Mouse (Mus musculus): ENCODE measurements around the gene Rcbtb1. TPM values are rescaled to one million over a fixed set of nuclear protein-coding genes. Genes with fewer than 3 reads are reported as not detected.

Rcbtb1 gene
- polyA plus RNA-seq, 1 experiment, result 5.6 TPM

- Histone ChIP-seq H3K36me3 (ENCODE audit: control insufficient read depth, insufficient read depth, low read length) (no peaks in the 10 kb centered on the region), H3K27ac (ENCODE audit: control insufficient read depth, insufficient read depth, low read depth, low read length) (peak overlapping the region; percentile 76), H3K4me3 (ENCODE audit: control insufficient read depth, low read depth, low read length) (peak overlapping the region; percentile 86), H3K27me3 (ENCODE audit: control insufficient read depth, insufficient read depth, low read length) (no peaks in the 10 kb centered on the region), H3K4me1 (ENCODE audit: control insufficient read depth, insufficient read depth, low read length) (peaks cover 2% of the 10 kb centered on the region; the same call in 1 of the 2 replicates)
- no peak for TF ChIP-seq CTCF (IDR thresholded peaks at IDR 0.05; ENCODE audit: control insufficient read depth, insufficient read depth, insufficient replicate concordance, low read depth, low read length)
- TF ChIP-seq POLR2A (IDR thresholded peaks at IDR 0.05; ENCODE audit: control insufficient read depth, low read depth, low read length), result no peak
Measured at GRCm38 (mm10) chr14:59201604-59202215, 701 bp downstream of the Rcbtb1 start.

- TF ChIP-seq CTCF (IDR thresholded peaks at IDR 0.05; ENCODE audit: control insufficient read depth, insufficient read depth, insufficient replicate concordance, low read depth, low read length) (no peak), POLR2A (IDR thresholded peaks at IDR 0.05; ENCODE audit: control insufficient read depth, low read depth, low read length) (no peak)
- H3K27ac ChIP-seq (ENCODE audit: control insufficient read depth, insufficient read depth, low read depth, low read length), result no peak overlapping the region
- H3K4me1 ChIP-seq (ENCODE audit: control insufficient read depth, insufficient read depth, low read length), result peaks cover 2% of the 10 kb centered on the region; the same call in 1 of the 2 replicates
- no peaks in the 10 kb centered on the region for H3K36me3 ChIP-seq (ENCODE audit: control insufficient read depth, insufficient read depth, low read length)
- H3K27me3 ChIP-seq (ENCODE audit: control insufficient read depth, insufficient read depth, low read length), result no peaks in the 10 kb centered on the region
- no peak overlapping the region for H3K4me3 ChIP-seq (ENCODE audit: control insufficient read depth, low read depth, low read length)
Measured at GRCm38 (mm10) chr14:59205461-59205860, 4.5 kb downstream of the Rcbtb1 start.

DNA sequence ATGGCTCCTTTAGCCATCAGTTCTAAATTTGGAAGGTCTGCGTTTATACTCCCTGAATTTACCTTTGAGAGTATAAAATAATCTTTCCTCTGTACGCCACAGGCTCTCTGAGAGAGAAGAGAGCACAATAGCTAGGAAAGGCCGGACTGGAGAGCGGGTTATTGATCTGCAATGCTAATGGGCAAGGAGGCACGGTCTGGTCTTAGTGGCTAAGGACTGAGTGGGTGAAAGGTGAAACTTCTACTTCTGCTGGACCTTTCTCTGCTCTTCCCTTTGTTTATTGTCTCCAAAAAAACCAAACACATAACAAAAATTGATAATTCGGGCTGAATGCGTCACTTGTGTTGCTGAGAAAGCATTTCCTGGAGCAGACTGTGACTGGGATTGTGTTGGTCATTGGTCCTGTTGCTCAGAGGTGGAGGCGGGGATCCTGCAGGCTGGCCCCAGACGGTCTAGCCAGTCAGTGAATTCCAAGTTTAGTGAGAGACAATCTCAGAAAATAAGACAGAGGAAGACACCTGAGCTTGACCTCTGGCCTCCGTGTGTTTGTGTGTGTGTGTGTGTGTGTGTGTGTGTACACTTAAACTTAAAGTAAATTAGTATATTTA, 5.1 kb downstream of the Rcbtb1 start:
- TF ChIP-seq CTCF (IDR thresholded peaks at IDR 0.05; ENCODE audit: control insufficient read depth, insufficient read depth, insufficient replicate concordance, low read depth, low read length), result no peak
- no peak for TF ChIP-seq POLR2A (IDR thresholded peaks at IDR 0.05; ENCODE audit: control insufficient read depth, low read depth, low read length)
- H3K27me3 ChIP-seq (ENCODE audit: control insufficient read depth, insufficient read depth, low read length), result no peaks in the 10 kb centered on the region
- H3K27ac ChIP-seq (ENCODE audit: control insufficient read depth, insufficient read depth, low read depth, low read length), result no peak overlapping the region
- H3K36me3 ChIP-seq (ENCODE audit: control insufficient read depth, insufficient read depth, low read length), result no peaks in the 10 kb centered on the region
- no peak overlapping the region for H3K4me3 ChIP-seq (ENCODE audit: control insufficient read depth, low read depth, low read length)
- no peaks in the 10 kb centered on the region for H3K4me1 ChIP-seq (ENCODE audit: control insufficient read depth, insufficient read depth, low read length)

GRCm38 (mm10) chr14:59209003-59209402, 8.0 kb downstream of the Rcbtb1 start:
- TF ChIP-seq CTCF (IDR thresholded peaks at IDR 0.05; ENCODE audit: control insufficient read depth, insufficient read depth, insufficient replicate concordance, low read depth, low read length) (no peak), POLR2A (IDR thresholded peaks at IDR 0.05; ENCODE audit: control insufficient read depth, low read depth, low read length) (no peak)
- no peaks in the 10 kb centered on the region for H3K36me3 ChIP-seq (ENCODE audit: control insufficient read depth, insufficient read depth, low read length)
- no peaks in the 10 kb centered on the region for H3K27me3 ChIP-seq (ENCODE audit: control insufficient read depth, insufficient read depth, low read length)
- H3K27ac ChIP-seq (ENCODE audit: control insufficient read depth, insufficient read depth, low read depth, low read length), result no peak overlapping the region
- H3K4me3 ChIP-seq (ENCODE audit: control insufficient read depth, low read depth, low read length), result no peak overlapping the region
- H3K4me1 ChIP-seq (ENCODE audit: control insufficient read depth, insufficient read depth, low read length), result no peaks in the 10 kb centered on the region

DNA sequence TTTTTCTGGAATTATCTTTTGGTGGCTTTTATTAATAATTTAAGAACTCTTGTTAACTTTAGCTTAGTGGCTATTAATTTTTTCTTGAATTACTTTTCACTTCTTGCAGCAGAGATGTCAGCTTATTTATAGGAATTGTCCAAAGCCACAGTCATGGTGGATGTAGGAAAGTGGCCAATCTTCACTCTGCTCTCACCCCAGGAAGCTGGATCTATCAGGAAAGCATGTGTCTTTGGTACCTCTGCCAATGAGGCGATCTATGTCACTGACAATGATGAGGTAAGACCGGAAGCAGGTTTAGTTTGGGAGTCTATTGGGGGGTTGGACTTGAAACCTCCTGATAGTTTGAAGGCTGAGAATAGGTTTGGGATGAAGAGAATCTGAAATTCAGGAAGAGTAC, 8.8 kb downstream of the Rcbtb1 start:
- no peak for TF ChIP-seq CTCF (IDR thresholded peaks at IDR 0.05; ENCODE audit: control insufficient read depth, insufficient read depth, insufficient replicate concordance, low read depth, low read length)
- no peak for TF ChIP-seq POLR2A (IDR thresholded peaks at IDR 0.05; ENCODE audit: control insufficient read depth, low read depth, low read length)
- Histone ChIP-seq H3K4me3 (ENCODE audit: control insufficient read depth, low read depth, low read length) (no peak overlapping the region), H3K36me3 (ENCODE audit: control insufficient read depth, insufficient read depth, low read length) (no peaks in the 10 kb centered on the region)

DNA sequence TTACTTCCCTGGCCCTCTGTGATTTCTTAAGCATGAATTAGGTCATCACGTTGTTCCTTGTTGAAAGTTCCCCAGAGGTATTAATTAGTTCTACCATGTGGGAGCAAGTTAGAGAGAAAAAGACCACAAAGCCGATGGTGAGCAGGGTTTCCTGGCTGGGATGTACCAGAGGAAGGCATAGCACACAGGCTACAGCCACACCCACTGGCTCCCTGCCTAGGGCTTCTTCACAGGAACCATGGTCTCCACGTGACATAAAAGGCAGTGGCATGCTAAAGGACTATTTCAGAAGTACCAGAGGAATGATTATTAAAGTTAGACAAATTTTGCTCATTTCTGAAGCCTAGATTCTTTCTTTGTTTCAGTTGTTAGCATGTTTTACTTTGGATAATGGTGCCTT, 18.2 kb downstream of the Rcbtb1 start:
- TF ChIP-seq CTCF (IDR thresholded peaks at IDR 0.05; ENCODE audit: control insufficient read depth, insufficient read depth, insufficient replicate concordance, low read depth, low read length) (no peak), POLR2A (IDR thresholded peaks at IDR 0.05; ENCODE audit: control insufficient read depth, low read depth, low read length) (no peak)
- no peak overlapping the region for H3K4me3 ChIP-seq (ENCODE audit: control insufficient read depth, low read depth, low read length)
- H3K27ac ChIP-seq (ENCODE audit: control insufficient read depth, insufficient read depth, low read depth, low read length), result no peak overlapping the region
- H3K27me3 ChIP-seq (ENCODE audit: control insufficient read depth, insufficient read depth, low read length), result no peaks in the 10 kb centered on the region
- H3K36me3 ChIP-seq (ENCODE audit: control insufficient read depth, insufficient read depth, low read length), result no peaks in the 10 kb centered on the region
- H3K4me1 ChIP-seq (ENCODE audit: control insufficient read depth, insufficient read depth, low read length), result no peaks in the 10 kb centered on the region

More for the DNA sequence above, 8.8 kb downstream of the Rcbtb1 start:
- Histone ChIP-seq H3K27me3 (ENCODE audit: control insufficient read depth, insufficient read depth, low read length) (no peaks in the 10 kb centered on the region), H3K4me1 (ENCODE audit: control insufficient read depth, insufficient read depth, low read length) (no peaks in the 10 kb centered on the region), H3K27ac (ENCODE audit: control insufficient read depth, insufficient read depth, low read depth, low read length) (no peak overlapping the region)

- no peaks in the 10 kb centered on the region for H3K27me3 ChIP-seq (ENCODE audit: control insufficient read depth, insufficient read depth, low read length)
- TF ChIP-seq POLR2A (IDR thresholded peaks at IDR 0.05; ENCODE audit: control insufficient read depth, low read depth, low read length) (no peak), CTCF (IDR thresholded peaks at IDR 0.05; ENCODE audit: control insufficient read depth, insufficient read depth, insufficient replicate concordance, low read depth, low read length) (no peak)
- H3K4me1 ChIP-seq (ENCODE audit: control insufficient read depth, insufficient read depth, low read length), result no peaks in the 10 kb centered on the region
- no peak overlapping the region for H3K4me3 ChIP-seq (ENCODE audit: control insufficient read depth, low read depth, low read length)
- H3K36me3 ChIP-seq (ENCODE audit: control insufficient read depth, insufficient read depth, low read length), result no peaks in the 10 kb centered on the region
- H3K27ac ChIP-seq (ENCODE audit: control insufficient read depth, insufficient read depth, low read depth, low read length), result no peak overlapping the region
Measured at GRCm38 (mm10) chr14:59226240-59226639, 25.2 kb downstream of the Rcbtb1 start.

Data from testis, adult 2 months (tissue).